8 mouse cellular contexts compared by ENCODE assay signal in the genomic region with DNA sequence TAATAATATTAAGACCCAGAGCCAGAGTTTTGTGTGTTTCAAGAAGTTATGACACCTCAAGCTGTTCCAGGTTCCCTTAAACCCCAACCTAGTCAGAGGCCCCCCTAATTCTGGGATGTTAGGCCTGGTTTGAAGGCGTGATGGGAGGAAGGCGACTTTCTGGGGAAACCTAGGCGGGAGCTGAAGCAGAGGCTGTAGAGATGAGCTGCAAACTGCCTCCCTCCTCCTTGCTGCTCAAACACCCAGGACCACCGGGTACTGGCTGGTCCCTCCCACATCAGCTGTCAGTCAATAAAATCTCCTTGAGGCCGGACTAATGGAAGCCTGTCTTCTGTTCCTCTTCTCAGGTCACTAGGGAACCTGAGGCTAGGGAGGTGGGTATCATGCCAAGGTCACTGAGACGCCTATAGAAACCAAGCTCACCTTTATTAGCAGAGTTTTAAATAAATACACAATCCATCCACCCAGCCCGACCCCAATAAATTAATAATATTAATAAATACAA. TPM values are rescaled to one million over a fixed set of nuclear protein-coding genes. Genes with fewer than 3 reads are reported as not detected.
DNase-seq lines count a peak whose midpoint lies in the region; ATAC-seq and TF ChIP-seq lines count a peak whose summit lies in the region.

No protein-coding gene starts in this region.

- TF ChIP-seq CTCF in G1E (IDR thresholded peaks at IDR 0.05; ENCODE audit: low read depth, low read length) = no peak

- peaks cover 13% of the 10 kb centered on the region for H3K79me2 ChIP-seq in macrophage (ENCODE audit: inconsistent target)

- ATAC-seq in heart, embryonic 11.5 days (replicated peaks; ENCODE audit: insufficient number of reproducible peaks, low FRiP score, low TSS enrichment) = no peak
- no peak for ATAC-seq in G1E (ENCODE audit: extremely low read depth, insufficient number of reproducible peaks, low FRiP score, poor library complexity, severe bottlenecking)
- ATAC-seq in monocyte, adult 5-6 weeks (replicated peaks; ENCODE audit: insufficient number of reproducible peaks, low FRiP score, low TSS enrichment, poor library complexity, severe bottlenecking) = no peak
- no peak for ATAC-seq in inflammation-experienced regulatory T-cells, adult 6 months

- peaks cover 13% of the 10 kb centered on the region for H3K27me3 ChIP-seq in heart, embryonic 11.5 days (ENCODE audit: control insufficient read depth, insufficient read depth, low read length)
- H3K27me3 ChIP-seq in G1E (ENCODE audit: insufficient read depth, low read length) = no peaks in the 10 kb centered on the region
- H3K27me3 ChIP-seq in hindbrain, embryonic 10.5 days (ENCODE audit: insufficient read depth, poor library complexity, severe bottlenecking) = peaks cover 38% of the 10 kb centered on the region

- DNase-seq in heart, postnatal 4 days = no peak
- no peak for DNase-seq in G1E (ENCODE audit: low spot score)
- DNase-seq in hindbrain, embryonic 10.5 days (ENCODE audit: low spot score) = no peak
- no peak for DNase-seq in T-cell, adult 2 months (ENCODE audit: low spot score)

- H3K27ac ChIP-seq in heart, embryonic 11.5 days (ENCODE audit: low read depth, low read length) = peak overlapping the region; percentile 71; the same call in 1 of the 2 replicates
- peak overlapping the region; percentile 83 for H3K27ac ChIP-seq in hindbrain, embryonic 10.5 days
- peak overlapping the region; percentile 34 for H3K27ac ChIP-seq in macrophage

- H3K4me3 ChIP-seq in heart, embryonic 11.5 days (ENCODE audit: low read depth, low read length) = peak overlapping the region; percentile 51
- H3K4me3 ChIP-seq in G1E (ENCODE audit: low read depth, low read length) (peak overlapping the region; percentile 76; the same call in 1 of the 2 replicates), macrophage (ENCODE audit: inconsistent target) (peak overlapping the region; percentile 26)
- peak overlapping the region; percentile 54 for H3K4me3 ChIP-seq in hindbrain, embryonic 10.5 days

- H3K4me2 ChIP-seq in heart, embryonic 11.5 days = peak overlapping the region; percentile 71

- H3K9ac ChIP-seq in heart, embryonic 11.5 days (ENCODE audit: low read depth, low read length) = peak overlapping the region; percentile 61; the same call in 1 of the 2 replicates

- no peaks in the 10 kb centered on the region for H3K36me3 ChIP-seq in heart, embryonic 11.5 days (ENCODE audit: control insufficient read depth, insufficient read depth, low read length)
- H3K36me3 ChIP-seq in G1E (replicated peaks) (no peaks in the 10 kb centered on the region), macrophage (ENCODE audit: inconsistent target) (no peaks in the 10 kb centered on the region)
- no peaks in the 10 kb centered on the region for H3K36me3 ChIP-seq in hindbrain, embryonic 10.5 days

- H3K9me3 ChIP-seq in heart, embryonic 11.5 days (replicated peaks; ENCODE audit: control insufficient read depth, low read length) = no peaks in the 10 kb centered on the region
- H3K9me3 ChIP-seq in G1E (replicated peaks) = peaks cover 20% of the 10 kb centered on the region
- H3K9me3 ChIP-seq in hindbrain, embryonic 10.5 days = no peaks in the 10 kb centered on the region

- peaks cover 29% of the 10 kb centered on the region for H3K4me1 ChIP-seq in heart, embryonic 11.5 days (ENCODE audit: control insufficient read depth, insufficient read depth, low read length)
- H3K4me1 ChIP-seq in G1E (ENCODE audit: insufficient read depth, low read depth, low read length) = peaks cover 36% of the 10 kb centered on the region
- peaks cover 37% of the 10 kb centered on the region for H3K4me1 ChIP-seq in hindbrain, embryonic 10.5 days (replicated peaks)

- WGBS in heart, embryonic 11.5 days (ENCODE audit: insufficient replicate concordance) = 57% methylated on average over 7 of the region's 7 CpGs
- 58% methylated on average over 7 of the region's 7 CpGs for WGBS in hindbrain, embryonic 10.5 days
- WGBS in macrophage (ENCODE audit: missing documents) = 69% methylated on average over 7 of the region's 7 CpGs

RNA-seq across cellular contexts. Expression of gene Gdf15, which starts 3.2 kb away (rescaled TPM):
- polyA plus RNA-seq in heart, embryonic 11.5 days (2014; fragmentation: Nextera tagmentation; extraction: Ambion mirVana) = 0.26 and 0.37 TPM in 2 replicates
- total RNA-seq in heart, postnatal 4 days (2021) = 1 to 10 TPM; 2.7 to 3.5 TPM
- total RNA-seq in G1E (2014; fragmentation: Nextera tagmentation) = not detected in 2 replicates
- not detected in 2 replicates for total RNA-seq in G1E (2017)
- 0.03 and 0.06 TPM in 2 replicates for polyA plus RNA-seq in G1E (2012)
- not detected in 2 replicates for polyA plus RNA-seq in hindbrain, embryonic 10.5 days (2016; fragmentation: Nextera tagmentation; extraction: Ambion mirVana)
- 100 to 1,000 TPM in 12 of 26 experiments, 10 to 100 TPM in 13, 1 to 10 TPM in 1; 7.8 to 467 (median 92.6) TPM for total RNA-seq in macrophage (2018; cell fraction: chromatin; rRNA removed)
- total RNA-seq in macrophage (2018; cell fraction: cytosol; rRNA removed) = 1,000 to 10,000 TPM in 6 of 26 experiments, 100 to 1,000 TPM in 15, 10 to 100 TPM in 5; 69.9 to 1,947 (median 332) TPM
- total RNA-seq in macrophage (2018; cell fraction: nucleus; rRNA removed) = 1,000 to 10,000 TPM in 7 of 26 experiments, 100 to 1,000 TPM in 16, 10 to 100 TPM in 3; 89.0 to 1,533 (median 505) TPM
- polyA plus RNA-seq in macrophage (2018) = 24.3 to 124 TPM (median 74.3 TPM) in 3 replicates
- 0.19 to 3.8 TPM in 2 of 3 replicates, not detected in the other for total RNA-seq in monocyte, adult 5-6 weeks (2017)
- polyA plus RNA-seq in inflammation-experienced regulatory T-cells, adult 6 months (2017; shearing (Covaris generic)) = not detected

RNA-seq across cellular contexts. Expression of gene Lrrc25, which starts 13.1 kb away (rescaled TPM):
- 0.19 and 0.59 TPM in 2 replicates for polyA plus RNA-seq in heart, embryonic 11.5 days (2014; fragmentation: Nextera tagmentation; extraction: Ambion mirVana)
- total RNA-seq in heart, postnatal 4 days (2021) = 1 to 10 TPM; 1.1 to 1.5 TPM
- total RNA-seq in G1E (2014; fragmentation: Nextera tagmentation) (1.3 and 2.6 TPM in 2 replicates), G1E (2017) (1.2 and 1.6 TPM in 2 replicates)
- polyA plus RNA-seq in G1E (2012) (1.6 and 1.7 TPM in 2 replicates), macrophage (2018) (104 to 230 TPM (median 156 TPM) in 3 replicates)
- 1.1 and 1.6 TPM in 2 replicates for polyA plus RNA-seq in hindbrain, embryonic 10.5 days (2016; fragmentation: Nextera tagmentation; extraction: Ambion mirVana)
- total RNA-seq in macrophage (2018; cell fraction: chromatin; rRNA removed) = 100 to 1,000 TPM in 7 of 26 experiments, 10 to 100 TPM in 19; 21.1 to 149 (median 77.4) TPM
- total RNA-seq in macrophage (2018; cell fraction: cytosol; rRNA removed) = 100 to 1,000 TPM in 25 of 26 experiments, 10 to 100 TPM in 1; 89.3 to 365 (median 193) TPM
- total RNA-seq in macrophage (2018; cell fraction: nucleus; rRNA removed) = 100 to 1,000 TPM in 23 of 26 experiments, 10 to 100 TPM in 3; 63.8 to 384 (median 181) TPM
- total RNA-seq in monocyte, adult 5-6 weeks (2017) = 28.5 to 42.6 TPM (median 42.2 TPM) in 3 replicates
- polyA plus RNA-seq in inflammation-experienced regulatory T-cells, adult 6 months (2017; shearing (Covaris generic)) = 1 to 10 TPM in 1 of 3 experiments, under 1 TPM in 2; 0.47 to 3.8 (median 0.71) TPM

RNA-seq across cellular contexts. Expression of gene Ssbp4, which starts 20.4 kb away (rescaled TPM):
- 72.5 and 78.9 TPM in 2 replicates for polyA plus RNA-seq in heart, embryonic 11.5 days (2014; fragmentation: Nextera tagmentation; extraction: Ambion mirVana)
- 10 to 100 TPM; 73.8 to 78.5 TPM for total RNA-seq in heart, postnatal 4 days (2021)
- total RNA-seq in G1E (2014; fragmentation: Nextera tagmentation) = 21.7 and 31.0 TPM in 2 replicates
- total RNA-seq in G1E (2017) = 51.7 and 114 TPM in 2 replicates
- polyA plus RNA-seq in G1E (2012) = 606 and 1,025 TPM in 2 replicates
- polyA plus RNA-seq in hindbrain, embryonic 10.5 days (2016; fragmentation: Nextera tagmentation; extraction: Ambion mirVana) = 84.4 and 117 TPM in 2 replicates
- total RNA-seq in macrophage (2018; cell fraction: chromatin; rRNA removed) = 100 to 1,000 TPM in 19 of 26 experiments, 10 to 100 TPM in 7; 38.7 to 250 (median 142) TPM
- total RNA-seq in macrophage (2018; cell fraction: cytosol; rRNA removed) = 100 to 1,000 TPM in 25 of 26 experiments, 10 to 100 TPM in 1; 92.7 to 165 (median 127) TPM
- total RNA-seq in macrophage (2018; cell fraction: nucleus; rRNA removed) = 100 to 1,000 TPM in 8 of 26 experiments, 10 to 100 TPM in 18; 37.5 to 190 (median 88.4) TPM
- polyA plus RNA-seq in macrophage (2018) = 71.4 to 137 TPM (median 122 TPM) in 3 replicates
- total RNA-seq in monocyte, adult 5-6 weeks (2017) = 83.1 to 151 TPM (median 94.1 TPM) in 3 replicates
- 10 to 100 TPM in 2 of 3 experiments, 1 to 10 TPM in 1; 2.6 to 16.2 (median 14.7) TPM for polyA plus RNA-seq in inflammation-experienced regulatory T-cells, adult 6 months (2017; shearing (Covaris generic))

RNA-seq across cellular contexts. Expression of gene Pgpep1, which starts 31.1 kb away (rescaled TPM):
- 38.9 and 41.6 TPM in 2 replicates for polyA plus RNA-seq in heart, embryonic 11.5 days (2014; fragmentation: Nextera tagmentation; extraction: Ambion mirVana)
- total RNA-seq in heart, postnatal 4 days (2021) = 10 to 100 TPM; 32.2 to 38.4 TPM
- total RNA-seq in G1E (2014; fragmentation: Nextera tagmentation) = 16.6 and 23.1 TPM in 2 replicates
- 9.4 and 9.5 TPM in 2 replicates for total RNA-seq in G1E (2017)
- 3.1 and 3.3 TPM in 2 replicates for polyA plus RNA-seq in G1E (2012)
- polyA plus RNA-seq in hindbrain, embryonic 10.5 days (2016; fragmentation: Nextera tagmentation; extraction: Ambion mirVana) = 87.4 and 141 TPM in 2 replicates
- total RNA-seq in macrophage (2018; cell fraction: chromatin; rRNA removed) = 10 to 100 TPM in 25 of 26 experiments, 1 to 10 TPM in 1; 8.5 to 30.1 (median 21.1) TPM
- total RNA-seq in macrophage (2018; cell fraction: cytosol; rRNA removed) = 10 to 100 TPM; 19.1 to 38.4 (median 30.7) TPM
- total RNA-seq in macrophage (2018; cell fraction: nucleus; rRNA removed) = 10 to 100 TPM; 12.7 to 46.1 (median 25.0) TPM
- polyA plus RNA-seq in macrophage (2018) = 19.1 to 57.8 TPM (median 24.3 TPM) in 3 replicates
- 2.3 to 4.9 TPM (median 3.3 TPM) in 3 replicates for total RNA-seq in monocyte, adult 5-6 weeks (2017)
- polyA plus RNA-seq in inflammation-experienced regulatory T-cells, adult 6 months (2017; shearing (Covaris generic)) = 1 to 10 TPM; 3.8 to 6.4 (median 4.8) TPM

RNA-seq across cellular contexts. Expression of gene Isyna1, which starts 34.9 kb away (rescaled TPM):
- polyA plus RNA-seq in heart, embryonic 11.5 days (2014; fragmentation: Nextera tagmentation; extraction: Ambion mirVana) = 86.0 and 95.3 TPM in 2 replicates
- total RNA-seq in heart, postnatal 4 days (2021) = 10 to 100 TPM; 38.9 to 41.6 TPM
- total RNA-seq in G1E (2014; fragmentation: Nextera tagmentation) = 22.9 and 24.4 TPM in 2 replicates
- 35.8 and 36.8 TPM in 2 replicates for total RNA-seq in G1E (2017)
- 141 and 157 TPM in 2 replicates for polyA plus RNA-seq in G1E (2012)
- 158 and 159 TPM in 2 replicates for polyA plus RNA-seq in hindbrain, embryonic 10.5 days (2016; fragmentation: Nextera tagmentation; extraction: Ambion mirVana)
- total RNA-seq in macrophage (2018; cell fraction: chromatin; rRNA removed) = 10 to 100 TPM; 19.3 to 81.9 (median 38.6) TPM
- total RNA-seq in macrophage (2018; cell fraction: cytosol; rRNA removed) = 10 to 100 TPM; 19.1 to 42.3 (median 27.0) TPM
- 10 to 100 TPM; 14.3 to 82.7 (median 33.5) TPM for total RNA-seq in macrophage (2018; cell fraction: nucleus; rRNA removed)
- polyA plus RNA-seq in macrophage (2018) = 26.5 to 53.2 TPM (median 51.1 TPM) in 3 replicates
- 9.3 to 16.3 TPM (median 15.3 TPM) in 3 replicates for total RNA-seq in monocyte, adult 5-6 weeks (2017)
- 10 to 100 TPM; 27.6 to 32.6 (median 31.7) TPM for polyA plus RNA-seq in inflammation-experienced regulatory T-cells, adult 6 months (2017; shearing (Covaris generic))

Comparison
In these comparisons a context has a peak if more than half of its experiments do, and no peak if none do; other contexts are left out.
1. H3K4me3 ChIP-seq: peak in every context shown above with its lines; median percentile 76 in G1E; 54 in hindbrain, embryonic 10.5 days; 51 in heart, embryonic 11.5 days; 26 in macrophage.
2. RNA of gene Gdf15, which starts 3.2 kb away (polyA plus RNA-seq): 24.3 to 124 TPM in macrophage; 0.26 to 0.37 TPM in heart, embryonic 11.5 days, 0.03 to 0.06 TPM in G1E, not detected in hindbrain, embryonic 10.5 days and not detected in inflammation-experienced regulatory T-cells, adult 6 months; every median in the first group is over 10 times any median in the second.
3. RNA of gene Lrrc25, which starts 13.1 kb away (polyA plus RNA-seq): 104 to 230 TPM in macrophage; 1.1 to 1.6 TPM in hindbrain, embryonic 10.5 days, 1.6 to 1.7 TPM in G1E, 0.47 to 3.8 TPM in inflammation-experienced regulatory T-cells, adult 6 months and 0.19 to 0.59 TPM in heart, embryonic 11.5 days; every median in the first group is over 10 times any median in the second.
4. Peak in every context shown above with its lines, with median percentiles within 50 percentile points of each other: H3K27ac ChIP-seq.